Mouse (Mus musculus) bone marrow, adult 2 months (tissue): Measurements from ENCODE around the gene Mettl27.

ENCODE experiments used
- CTCF ChIP-seq: fragments of 200-500 bp; IDR thresholded peaks from 2 replicates; pipeline ENCODE4 v1.5.1; 2011; ENCODE audit warnings: low read length, control low read depth; ENCODE audit not compliant: control insufficient read depth, insufficient read depth
- POLR2A ChIP-seq: fragments of 200-500 bp; IDR thresholded peaks from 2 replicates; pipeline ENCODE4 v1.6.1; 2011; ENCODE audit warnings: low read depth, mild to moderate bottlenecking, control low read depth, low read length, borderline replicate concordance; ENCODE audit not compliant: control insufficient read depth

DNA sequence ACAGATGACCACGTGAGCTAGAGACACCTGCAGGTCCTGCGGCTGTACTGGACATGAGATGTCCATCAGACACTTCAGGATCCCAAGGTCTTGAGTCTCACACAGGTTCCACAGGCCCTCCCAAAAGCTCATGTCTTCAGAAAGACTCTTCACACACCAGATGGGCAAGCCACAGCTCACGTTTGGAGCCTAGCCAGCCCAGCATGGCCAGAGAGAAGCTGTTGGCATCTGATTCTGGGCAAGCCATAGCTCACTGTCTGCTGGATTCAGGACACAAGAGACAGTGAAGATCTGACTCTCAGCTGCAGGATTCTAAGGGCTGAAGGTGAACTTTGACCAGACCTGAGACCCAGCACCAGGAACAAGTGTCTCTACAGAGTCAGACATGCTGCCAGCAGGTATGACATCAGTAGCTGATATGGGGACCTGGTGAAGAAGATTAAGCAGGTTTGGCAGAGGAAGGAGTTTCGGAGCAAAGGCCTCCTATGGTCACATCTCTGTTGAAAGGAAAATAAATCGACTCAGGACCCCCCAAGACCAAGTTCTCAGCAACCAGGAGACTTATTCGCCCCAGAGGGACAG is 12.0 kb upstream of the Mettl27 start:
- TF ChIP-seq CTCF (no peak), POLR2A (no peak)
